Comparison of ENCODE assay signal across 24 mouse cellular contexts in the genomic region with DNA sequence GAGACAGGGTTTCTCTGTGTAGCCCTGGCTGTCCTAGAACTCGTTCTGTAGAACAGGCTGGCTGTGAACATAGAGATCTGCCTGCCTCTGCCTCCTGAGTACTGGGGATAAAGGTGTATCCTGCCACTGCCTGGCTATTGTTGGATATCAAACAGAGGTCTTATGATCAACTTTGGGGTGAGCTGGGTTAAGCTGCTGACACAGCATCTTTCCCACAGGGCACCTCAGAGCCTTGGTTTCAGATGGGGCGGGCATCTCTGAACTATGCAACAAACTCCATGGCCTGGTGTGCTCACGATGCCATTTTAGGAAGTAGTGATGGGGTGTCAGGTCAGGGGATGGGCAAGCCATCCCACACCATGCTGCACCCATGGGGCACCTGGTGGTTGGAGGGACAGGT. TPM values are rescaled to one million over a fixed set of nuclear protein-coding genes. Genes with fewer than 3 reads are reported as not detected.
"Had no signal": no experiment of that assay in that cellular context is flagged by ENCODE, and none has a peak within 500 bp of the region (broad histone marks: within the 10 kb centered on the region; RNA-seq: fewer than 3 reads in every experiment).

No protein-coding gene starts in this region.

- H3K4me3 ChIP-seq: gastrocnemius, adult 2 months; heart, embryonic 10.5 days; heart, embryonic 12.5 days; hindbrain, embryonic 10.5 days; hindbrain, embryonic 12.5 days; intestine, embryonic 15.5 days; limb, embryonic 10.5 days; limb, embryonic 12.5 days; liver, embryonic 13.5 days; liver, embryonic 15.5 days had no signal

- H3K4me2 ChIP-seq: heart, embryonic 12.5 days; hindbrain, embryonic 12.5 days; hindbrain, embryonic 14.5 days; intestine, embryonic 15.5 days; limb, embryonic 12.5 days; liver, embryonic 11.5 days; liver, embryonic 13.5 days; liver, embryonic 15.5 days had no signal

- H3K27ac ChIP-seq: gastrocnemius, adult 2 months; heart, embryonic 10.5 days; hindbrain, embryonic 10.5 days; hindbrain, embryonic 12.5 days; hindbrain, embryonic 14.5 days; intestine, embryonic 15.5 days; limb, embryonic 10.5 days; limb, embryonic 12.5 days; liver, embryonic 13.5 days; liver, embryonic 15.5 days had no signal

- H3K36me3 ChIP-seq: heart, embryonic 10.5 days; heart, embryonic 12.5 days; hindbrain, embryonic 10.5 days; hindbrain, embryonic 12.5 days; intestine, embryonic 15.5 days; limb, embryonic 10.5 days; limb, embryonic 12.5 days; liver, embryonic 13.5 days; liver, embryonic 15.5 days had no signal

- DNase-seq: gastrocnemius, adult 2 months; gastrocnemius, postnatal 10 days; gastrocnemius, postnatal 25 days; heart, adult 18-20 months; heart, postnatal 10 days; heart, postnatal 4 days; kidney, adult 18-20 months; kidney, adult 8-10 months; kidney, postnatal 10 days; kidney, postnatal 25 days; kidney, postnatal 4 days; liver; liver, embryonic 13.5 days had no signal

- H3K9ac ChIP-seq: heart, embryonic 12.5 days; hindbrain, embryonic 12.5 days; hindbrain, embryonic 14.5 days; intestine, embryonic 15.5 days; limb, embryonic 12.5 days; liver, embryonic 13.5 days; liver, embryonic 15.5 days had no signal

- H3K9me3 ChIP-seq: heart, embryonic 10.5 days; heart, embryonic 12.5 days; hindbrain, embryonic 10.5 days; hindbrain, embryonic 12.5 days; intestine, embryonic 15.5 days; limb, embryonic 10.5 days; limb, embryonic 12.5 days; liver, embryonic 13.5 days; liver, embryonic 15.5 days had no signal

RNA-seq across cellular contexts. Expression of a gene that starts 5.1 kb away (rescaled TPM):
- total RNA-seq: gastrocnemius, adult 2 months had no signal
- polyA plus RNA-seq: inflammation-experienced regulatory T-cells, adult 6 months had no signal
